Mouse (Mus musculus) heart, adult 2 months (tissue): ENCODE results near the gene Anapc1.

Experiments
- CTCF ChIP-seq: fragments of 200-600 bp; IDR thresholded peaks from 2 replicates; pipeline ENCODE4 v1.8.1; 2022; ENCODE audit warnings: antibody characterized with exemption, mild to moderate bottlenecking, moderate library complexity
- EP300 ChIP-seq: fragments of 200-500 bp; IDR thresholded peaks from 2 replicates; pipeline ENCODE4 v1.6.1; 2011; ENCODE audit warnings: low read depth, low read length, control low read depth; ENCODE audit not compliant: insufficient read depth
- POLR2A ChIP-seq: fragments of 200-500 bp; IDR thresholded peaks from 2 replicates; pipeline ENCODE4 v1.6.1; 2011; ENCODE audit warnings: mild to moderate bottlenecking, low read depth, low read length, control low read depth; ENCODE audit not compliant: insufficient read depth

- TF ChIP-seq CTCF (no peak), POLR2A (no peak), EP300 (no peak)
These were observed 6.0 kb upstream of the Anapc1 start for GRCm38 (mm10) chr2:128693236-128693635.
